Mouse (Mus musculus) monocyte, adult 2 months (primary cell): Measurements from ENCODE around the gene Ubap2.
A peak's percentile ranks its signal among the peaks of the same experiment; 100 is the strongest.

ENCODE experiments used
- DNase-seq, 2 experiments: peaks; one replicate each; pipeline ENCODE4 v3.0.0; 2022; ENCODE audit warnings: low spot score in 2 of 2, low read depth in 1 of 2

The Ubap2 gene

GRCm38 (mm10) chr4:41266350-41266749 is 8.6 kb downstream of the Ubap2 start:
- DNase-seq: no peak

- no peak for DNase-seq
Observed at GRCm38 (mm10) chr4:41260691-41261090, 14.3 kb downstream of the Ubap2 start.

- no peak for DNase-seq
Observed at GRCm38 (mm10) chr4:41259019-41259418, 15.9 kb downstream of the Ubap2 start.

- DNase-seq: no peak
Observed at GRCm38 (mm10) chr4:41257752-41258151, 17.2 kb downstream of the Ubap2 start.

- no peak for DNase-seq
Observed at GRCm38 (mm10) chr4:41255564-41256210, 19.3 kb downstream of the Ubap2 start.

GRCm38 (mm10) chr4:41253756-41254155 is 21.2 kb downstream of the Ubap2 start:
- no peak for DNase-seq

GRCm38 (mm10) chr4:41245408-41245807 is 29.5 kb downstream of the Ubap2 start:
- no peak for DNase-seq

DNA sequence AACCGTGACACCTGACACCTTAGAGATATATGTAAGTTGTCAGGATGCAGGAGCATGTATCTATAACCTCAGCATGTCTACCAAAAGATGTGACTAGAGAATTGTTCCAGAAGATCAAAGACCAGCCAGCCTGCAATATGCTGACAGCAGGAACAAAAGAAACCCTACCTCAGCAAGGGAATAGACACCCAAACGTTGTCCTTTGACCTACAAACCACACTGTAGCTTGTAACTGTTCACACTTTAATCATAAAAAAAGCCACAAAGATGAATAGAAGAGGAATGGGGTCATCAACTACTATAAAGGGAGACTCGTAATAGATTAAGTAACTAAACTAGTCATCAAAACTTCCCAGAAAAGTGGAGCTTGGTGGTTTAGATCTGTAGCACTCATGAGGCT is 34.0 kb downstream of the Ubap2 start:
- DNase-seq: no peak

GRCm38 (mm10) chr4:41235621-41236020 is 39.3 kb downstream of the Ubap2 start:
- DNase-seq: no peak

- peak in 1 of 2 experiments; percentile 2 for DNase-seq
Observed at GRCm38 (mm10) chr4:41226351-41226750, 48.6 kb downstream of the Ubap2 start.

DNA sequence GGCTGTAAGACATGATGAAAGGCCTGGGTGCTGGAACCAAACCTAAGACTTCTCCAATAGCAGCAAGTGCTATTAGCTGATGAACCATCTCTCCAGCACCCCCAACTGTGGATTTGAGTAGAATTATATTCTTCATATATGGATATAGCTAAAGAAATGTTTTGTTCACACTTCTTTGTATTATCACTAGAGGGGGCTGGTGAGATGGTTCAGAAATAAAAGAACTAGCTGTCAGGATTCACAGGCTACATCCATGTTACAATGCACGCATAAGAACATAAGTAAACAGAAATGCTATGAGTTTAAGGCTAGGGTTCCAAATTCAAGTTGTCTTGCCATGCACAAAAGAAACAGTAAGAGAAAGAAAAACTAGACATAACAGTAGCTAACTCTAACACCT is 49.5 kb downstream of the Ubap2 start:
- DNase-seq: no peak

DNA sequence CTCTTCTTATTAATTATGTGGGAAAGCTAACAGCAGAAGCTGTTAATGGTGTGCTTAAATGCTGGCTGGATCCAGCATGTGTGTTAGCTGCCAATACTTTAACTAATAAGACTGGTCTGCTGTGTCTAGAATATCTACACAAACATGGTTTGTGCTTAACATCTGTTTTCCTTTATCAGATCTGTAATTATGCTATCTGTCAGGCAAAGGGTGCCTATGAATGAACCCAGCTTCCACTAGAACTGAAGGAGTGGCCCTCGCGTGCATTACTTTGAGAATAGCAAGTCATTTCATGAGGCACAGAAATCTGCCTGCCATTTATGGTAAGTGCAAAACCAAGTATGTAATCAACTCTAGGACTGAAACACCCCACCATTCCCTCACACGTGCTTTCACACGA is 66.9 kb downstream of the Ubap2 start:
- no peak for DNase-seq

- DNase-seq: no peak
Observed at GRCm38 (mm10) chr4:41205751-41206150, 69.2 kb downstream of the Ubap2 start.

DNA sequence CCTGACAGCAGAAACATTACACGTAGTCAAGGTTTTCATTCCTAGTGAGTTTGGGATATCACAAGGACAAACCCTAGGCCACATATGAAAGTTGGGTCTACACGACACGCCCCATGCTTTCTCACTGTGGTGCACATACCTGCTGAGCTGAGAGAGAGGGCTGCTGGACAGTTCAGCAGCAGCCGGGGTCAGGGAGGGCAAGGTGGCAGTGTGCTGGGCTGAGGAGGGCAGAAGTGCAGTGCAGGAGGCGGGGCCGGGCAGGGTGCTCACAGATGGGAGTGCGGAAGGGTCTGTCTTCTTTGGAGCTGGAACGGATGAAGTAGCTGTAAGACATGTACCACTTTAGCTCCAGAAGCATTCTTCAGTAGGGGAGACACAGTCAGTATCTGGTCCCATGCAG is 72.8 kb downstream of the Ubap2 start:
- no peak for DNase-seq

DNA sequence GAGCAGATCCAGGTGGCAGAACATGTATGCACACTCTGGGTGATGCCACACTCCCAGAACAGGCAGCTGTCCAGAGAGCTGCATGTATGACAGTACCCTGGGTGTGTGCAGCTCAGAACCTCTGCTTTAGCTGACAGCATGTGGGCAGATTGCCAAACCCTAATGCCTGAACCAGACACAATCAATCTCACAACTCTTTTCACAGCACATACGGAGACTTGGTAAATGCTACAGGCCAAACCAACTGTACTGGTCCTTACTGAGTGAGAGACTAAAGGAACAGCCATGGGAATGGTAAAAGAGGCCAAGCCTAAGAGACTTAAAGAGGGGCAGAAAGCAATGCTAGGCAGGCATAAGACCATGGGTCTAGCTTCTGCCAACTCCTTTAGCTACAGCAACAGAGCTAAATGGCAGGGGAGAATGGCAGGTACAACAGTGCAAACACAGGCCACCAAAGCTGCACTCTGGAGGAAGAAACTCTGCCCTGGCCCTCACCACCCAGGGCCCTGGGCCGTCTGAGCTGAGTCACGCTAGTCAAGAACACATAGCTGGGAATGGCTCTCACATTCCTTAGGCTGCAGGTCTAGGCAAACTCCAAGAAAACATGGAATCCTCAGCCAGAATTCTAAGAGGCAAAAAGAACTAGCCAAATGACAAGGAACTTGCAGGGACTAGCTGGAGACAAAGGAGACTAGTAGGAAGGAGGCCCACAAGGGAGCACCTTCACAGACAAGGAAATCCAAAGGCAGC is 77.9 kb downstream of the Ubap2 start:
- no peak for DNase-seq

GRCm38 (mm10) chr4:41195328-41195727 is 79.6 kb downstream of the Ubap2 start:
- no peak for DNase-seq

DNA sequence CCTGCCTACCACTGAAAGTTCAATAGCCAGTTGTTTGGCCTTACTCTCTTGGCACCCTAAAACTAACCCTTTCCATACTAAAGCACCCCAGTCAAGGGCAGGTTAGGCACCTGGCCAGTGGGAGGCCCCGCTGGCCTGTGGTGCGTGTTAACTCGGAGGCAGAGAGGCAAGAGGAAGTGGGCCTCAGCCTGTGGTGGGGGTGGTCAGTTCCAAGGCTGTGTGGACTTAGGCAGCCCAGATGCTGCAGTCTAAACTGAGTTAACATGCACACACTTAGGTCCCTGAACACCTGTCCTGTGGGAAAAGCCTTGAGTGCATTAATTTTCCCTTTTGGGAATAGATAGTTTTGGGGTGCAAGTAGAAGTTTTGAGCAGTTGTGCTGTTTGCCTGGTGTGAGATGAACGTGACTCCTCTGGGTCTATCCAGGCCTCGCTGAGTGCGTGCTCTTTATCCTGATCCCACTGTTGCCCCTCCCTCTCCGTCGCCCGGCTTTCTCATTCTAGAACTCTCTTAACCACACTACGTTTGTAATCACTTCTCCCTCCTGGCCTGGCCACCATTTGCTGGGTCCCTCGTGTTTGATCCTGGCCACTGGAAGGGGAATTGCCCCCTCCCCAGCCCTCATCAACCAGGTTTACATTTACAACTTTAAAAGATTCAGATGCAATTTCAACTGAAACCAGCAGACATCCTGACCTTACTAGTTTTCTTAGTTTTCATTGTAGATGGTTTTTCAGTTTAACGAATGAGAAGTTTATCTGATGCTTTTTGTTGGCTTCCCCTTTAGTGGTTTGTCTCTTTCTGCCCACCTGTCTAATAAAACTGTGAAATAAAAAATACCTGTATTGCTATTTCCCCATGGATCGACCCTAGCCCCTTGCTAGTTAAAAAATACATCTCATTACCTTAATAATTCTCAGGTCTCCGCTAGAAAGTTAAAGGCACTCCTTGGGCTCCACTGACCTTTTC is 82.1 kb downstream of the Ubap2 start:
- no peak for DNase-seq

GRCm38 (mm10) chr4:41189809-41190208 is 85.1 kb downstream of the Ubap2 start:
- DNase-seq: no peak

DNA sequence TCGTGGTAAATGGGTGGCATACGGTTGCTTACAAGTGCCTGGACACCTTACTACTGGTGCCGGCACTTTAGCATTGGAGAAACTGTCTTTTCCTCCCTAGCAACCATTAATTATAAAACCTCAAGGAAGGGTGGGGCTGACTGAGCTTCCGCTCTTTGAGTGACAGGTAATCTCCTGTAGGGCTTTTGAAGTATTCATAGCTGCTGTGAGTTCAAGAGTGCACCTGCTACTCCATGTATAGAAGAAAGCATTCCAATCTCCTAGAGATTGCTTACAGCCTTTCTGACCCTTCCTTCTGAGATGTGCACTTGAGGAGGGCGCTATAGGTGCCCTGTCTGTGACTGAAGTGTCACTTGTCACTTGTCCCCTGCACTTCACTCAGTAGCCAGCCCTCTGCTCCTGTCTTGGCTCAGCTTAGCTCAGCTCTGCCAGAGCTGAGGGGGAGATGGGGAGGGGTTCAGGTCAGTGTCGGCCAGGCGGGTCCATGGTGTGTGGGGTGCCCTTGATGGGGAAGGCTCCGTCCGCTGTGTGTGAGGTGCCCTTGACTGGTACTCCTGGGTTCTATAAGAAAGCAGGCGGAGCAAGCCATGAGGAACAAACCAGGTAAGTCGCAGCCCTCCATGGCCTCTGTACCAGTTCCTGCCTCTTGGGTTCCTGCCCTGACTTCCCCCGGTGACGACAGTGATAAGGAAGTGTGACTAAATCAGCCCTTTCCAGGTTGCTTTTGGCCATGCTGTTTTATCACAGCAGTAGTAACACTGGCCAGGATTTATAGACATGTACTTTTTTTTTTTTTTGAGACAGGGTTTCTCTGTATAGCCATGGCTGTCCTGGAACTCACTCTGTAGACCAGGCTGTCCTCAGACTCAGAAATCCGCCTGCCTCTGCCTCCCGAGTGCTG is 94.9 kb downstream of the Ubap2 start:
- DNase-seq: no peak

DNA sequence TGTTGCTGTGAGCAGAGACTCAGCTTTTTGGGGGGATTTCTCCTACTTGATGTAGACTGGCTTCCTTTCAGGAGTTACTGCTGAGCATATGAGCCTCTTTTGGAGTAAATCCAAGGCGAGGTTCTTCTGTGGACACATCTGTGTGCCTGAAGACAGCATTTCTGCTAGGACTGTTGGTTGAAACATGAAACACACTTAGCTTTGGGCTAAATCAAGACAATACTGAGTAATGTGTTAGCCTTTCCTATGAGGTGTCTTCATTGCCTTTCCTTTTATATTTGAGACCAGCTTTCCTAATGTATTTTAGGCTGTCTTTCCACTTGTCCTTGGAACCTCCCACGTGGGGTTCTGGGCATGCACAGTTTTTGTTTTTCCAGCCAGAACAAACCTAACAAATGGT is 100.3 kb downstream of the Ubap2 start:
- no peak for DNase-seq

DNA sequence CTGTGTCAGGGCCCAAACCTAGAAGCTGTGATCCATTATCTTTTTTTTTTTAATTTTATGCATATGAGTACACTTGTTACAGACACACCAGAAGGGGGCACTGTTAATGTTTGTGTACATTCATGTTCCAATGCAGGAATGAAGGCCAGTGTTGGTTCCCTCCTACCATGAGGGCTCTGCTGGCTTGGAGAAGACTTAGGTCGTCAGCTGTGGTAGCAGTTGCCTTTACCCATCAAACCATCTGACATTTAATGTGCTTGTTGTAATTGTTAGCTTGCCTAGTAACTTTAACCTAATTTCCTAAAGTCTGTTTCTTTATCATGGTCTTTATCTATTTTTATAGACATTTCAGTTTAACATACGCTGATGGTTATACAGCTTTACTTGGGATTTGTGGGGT is 104.0 kb downstream of the Ubap2 start:
- no peak for DNase-seq
